ENCODE assay signal across 8 mouse cellular contexts in the genomic region with DNA sequence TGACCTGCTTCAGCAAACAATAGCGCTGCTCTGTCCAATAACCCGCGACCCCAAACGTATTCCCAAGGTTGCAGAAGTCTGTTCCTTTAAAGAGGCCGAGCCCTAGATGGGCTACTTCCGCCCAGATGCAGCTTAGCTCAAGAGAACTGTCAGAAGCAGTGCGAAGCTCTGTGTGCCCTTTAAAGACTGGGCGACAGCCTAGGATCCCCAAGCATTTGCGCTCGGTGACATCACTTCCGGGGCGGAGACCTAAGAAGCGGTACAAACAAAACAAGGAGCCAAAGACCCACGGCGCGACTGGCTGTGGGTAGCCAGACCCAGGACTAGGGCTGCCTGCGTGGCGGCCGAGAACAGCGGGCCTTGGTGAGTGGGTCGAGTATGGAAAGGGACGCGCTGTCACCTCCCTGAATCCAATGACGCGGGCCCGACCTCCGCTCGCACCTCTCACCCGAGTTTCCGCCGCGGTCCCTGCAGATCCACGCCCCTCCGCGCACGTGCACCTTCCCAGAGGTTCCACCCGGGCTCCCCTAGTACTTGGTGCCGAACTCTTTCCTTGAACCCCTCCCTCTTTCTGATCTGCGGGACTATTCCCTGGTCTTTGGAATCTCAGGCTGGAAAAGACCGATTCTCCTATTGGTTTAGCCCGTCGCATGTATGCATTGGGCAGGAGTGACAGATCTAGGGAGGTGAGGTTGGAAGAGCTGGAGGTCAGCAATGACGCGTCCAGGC. TPM values are rescaled to one million over a fixed set of nuclear protein-coding genes. Genes with fewer than 3 reads are reported as not detected.
A peak's percentile ranks its signal among the peaks of the same experiment; 100 is the strongest.
DNase-seq lines count a peak whose midpoint lies in the region; ATAC-seq and TF ChIP-seq lines count a peak whose summit lies in the region.

Gene Kyat1, minus strand, starts transcription at position 219 of the 729 bp plus-strand sequence.

- in situ Hi-C loops in Patski (cut with MboI; ENCODE audit: low pct_unique_long_range_greater_than_20kb) = no loop called here

- peak within 1 kb of the TSS; percentile 68 for H3K4me3 ChIP-seq in hindbrain, embryonic 13.5 days

- CTCF ChIA-PET in Patski (lab: Charles Lee) = interaction anchor here (0.6 to 1.6 kb wide), 6 partner anchors 8 to 44 kb away, joined by 3 to 4 read pairs (median 3); no protein-coding TSS in a partner anchor

- peak within 1 kb of the TSS; percentile 84 for H3K4me2 ChIP-seq in hindbrain, embryonic 13.5 days

- peak; percentile 69 for ATAC-seq in Patski
- peak; percentile 98 for ATAC-seq in hindbrain, embryonic 13.5 days (ENCODE audit: low FRiP score)

- H3K9me3 ChIP-seq in hindbrain, embryonic 13.5 days = no peaks in the 10 kb centered on the region

- WGBS in hindbrain, embryonic 13.5 days = under 1% methylated on average over 44 of the region's 44 CpGs

- H3K27ac ChIP-seq in hindbrain, embryonic 13.5 days = peak within 1 kb of the TSS; percentile 84

- no peaks in the 10 kb centered on the region for H3K36me3 ChIP-seq in hindbrain, embryonic 13.5 days

- H3K27me3 ChIP-seq in Patski = no peaks in the 10 kb centered on the region
- H3K27me3 ChIP-seq in hindbrain, embryonic 13.5 days = no peaks in the 10 kb centered on the region

- H3K9ac ChIP-seq in hindbrain, embryonic 13.5 days = peak within 1 kb of the TSS; percentile 74

- no peak for TF ChIP-seq CTCF in Patski (IDR thresholded peaks at IDR 0.05)

- POLR2A ChIA-PET in Patski (lab: Charles Lee) = interaction anchor here (1.2 to 1.7 kb wide), 2 partner anchors 28 to 31 kb away, joined by 3 to 6 read pairs; partner anchors contain the start of genes Lrrc8a and Spout1

- DNase-seq in Patski (ENCODE audit: low read depth, low spot score) = peak; percentile 57
- DNase-seq in cerebellum, postnatal 14 days = peak; percentile 93 to 96
- peak; percentile 88 to 89 for DNase-seq in frontal cortex, postnatal 14 days (ENCODE audit: low spot score in 2 of 2)
- DNase-seq in layer of hippocampus, postnatal 25 days (ENCODE audit: extremely low spot score in 1 of 2, low spot score in 1 of 2) = peak; percentile 79 to 85
- peak; percentile 96 for DNase-seq in lung, postnatal 25 days (ENCODE audit: low spot score)
- DNase-seq in retina, embryonic 14.5 days (ENCODE audit: low spot score) = peak; percentile 98
- DNase-seq in thymus, postnatal 4 days = peak; percentile 95

- peaks cover 23% of the 10 kb centered on the region for H3K4me1 ChIP-seq in hindbrain, embryonic 13.5 days (replicated peaks)

RNA-seq across cellular contexts. Expression of gene Kyat1, which starts in this region (rescaled TPM):
- 14.8 TPM for polyA plus RNA-seq in Patski (2021)
- polyA plus RNA-seq in hindbrain, embryonic 13.5 days (2015; fragmentation: Nextera tagmentation; extraction: Ambion mirVana) = 14.5 and 14.8 TPM in 2 replicates
- total RNA-seq in layer of hippocampus, postnatal 25 days (2021) = 10 to 100 TPM; 17.1 to 18.4 TPM

Comparison
In these comparisons a context has a peak if more than half of its experiments do, and no peak if none do; other contexts are left out.
1. Peak in every context shown above with its lines: DNase-seq, ATAC-seq, H3K4me3 ChIP-seq and H3K27ac ChIP-seq.